Mouse (Mus musculus): ENCODE data around the gene Prom2.

- TF ChIP-seq CTCF (IDR thresholded peaks at IDR 0.05 in 2 of 3, conservative IDR thresholded peaks at IDR 0.05 in 1 of 3; ENCODE audit: control insufficient read depth in 1 of 3, insufficient read depth in 1 of 3, low read depth in 2 of 3, low read length in 3 of 3, poor library complexity in 1 of 3, severe bottlenecking in 1 of 3): peak; percentile 79 to 86 (median 82)
- no peak for TF ChIP-seq ETS1 (IDR thresholded peaks at IDR 0.05; ENCODE audit: low read depth, low read length)
- no peak for TF ChIP-seq MYC (IDR thresholded peaks at IDR 0.05; ENCODE audit: low read depth, low read length)
- TF ChIP-seq POLR2A (IDR thresholded peaks at IDR 0.05; ENCODE audit: control insufficient read depth in 1 of 2, insufficient read depth in 1 of 2, low read depth in 1 of 2, low read length in 2 of 2, poor library complexity in 1 of 2): no peak
- no peak for TF ChIP-seq ZNF384 (IDR thresholded peaks at IDR 0.05; ENCODE audit: low read depth, low read length)
- TF ChIP-seq ELF1 (IDR thresholded peaks at IDR 0.05; ENCODE audit: low read depth, low read length): no peak
- no peak for TF ChIP-seq MAFK (IDR thresholded peaks at IDR 0.05; ENCODE audit: borderline replicate concordance, low read depth, low read length)
- TF ChIP-seq RAD21 (IDR thresholded peaks at IDR 0.05; ENCODE audit: low read depth, low read length): peak; percentile 76
- no peak for TF ChIP-seq KAT2A (conservative IDR thresholded peaks at IDR 0.05; ENCODE audit: low read depth, low read length)
These were observed 34.0 kb downstream of the Prom2 start for GRCm38 (mm10) chr2:127507077-127507774.

Measured in MEL (cell line).